Mouse (Mus musculus) cerebellum, adult 2 months (tissue): ENCODE results near the gene 5730522E02Rik. TPM values are rescaled to one million over a fixed set of nuclear protein-coding genes. Genes with fewer than 3 reads are reported as not detected.

ENCODE experiments used
- DNase-seq, 2 experiments: peaks; one replicate each; pipeline ENCODE4 v3.0.0; 2021
- H3K27ac ChIP-seq: fragments of 200-500 bp; 2 replicates; pipeline ENCODE4 v1.5.1; 2012; ENCODE audit warnings: low read length, control low read depth, inconsistent platforms; ENCODE audit not compliant: insufficient read depth
- H3K27me3 ChIP-seq: fragments of 200-500 bp; 2 replicates; pipeline ENCODE4 v1.6.1; 2012; ENCODE audit warnings: inconsistent platforms, mild to moderate bottlenecking, low read length, moderate library complexity; ENCODE audit not compliant: control insufficient read depth, insufficient read depth
- H3K4me1 ChIP-seq: fragments of 200-500 bp; 2 replicates; pipeline ENCODE4 v1.6.1; 2011; ENCODE audit warnings: low read length; ENCODE audit not compliant: control insufficient read depth, insufficient read depth
- H3K4me3 ChIP-seq: fragments of 200-500 bp; replicated peaks from 2 replicates; pipeline ENCODE3; 2011; ENCODE audit warnings: mild to moderate bottlenecking, low read depth, low read length, control low read depth; ENCODE audit not compliant: insufficient read depth
- CTCF ChIP-seq: fragments of 200-500 bp; IDR thresholded peaks from 2 replicates; pipeline ENCODE4 v1.5.1; 2011; ENCODE audit warnings: low read depth, mild to moderate bottlenecking, control low read depth, low read length, moderate library complexity, borderline replicate concordance; ENCODE audit not compliant: insufficient read depth
- POLR2A ChIP-seq: fragments of 200-500 bp; IDR thresholded peaks from 2 replicates; pipeline ENCODE4 v1.6.1; 2011; ENCODE audit warnings: low read length, control low read depth, borderline replicate concordance; ENCODE audit not compliant: insufficient read depth
- WGBS: fragments of 180-500 bp; shearing (Covaris S2); methylation state at CpG from one replicate; pipeline ENCODE4 v1.1.7; 2018; 5-methylcytosine and 5-hydroxymethylcytosine counted together
- polyA plus RNA-seq: library from polyadenylated mRNA; depleted of rRNA; stranded (reverse); fragments of >200 nt; gene quantifications from 2 replicates; pipeline ENCODE4 v1.2.3, GENCODE M21; 2012

5730522E02Rik gene
- polyA plus RNA-seq, 1 experiment, result 1.4 TPM

DNA sequence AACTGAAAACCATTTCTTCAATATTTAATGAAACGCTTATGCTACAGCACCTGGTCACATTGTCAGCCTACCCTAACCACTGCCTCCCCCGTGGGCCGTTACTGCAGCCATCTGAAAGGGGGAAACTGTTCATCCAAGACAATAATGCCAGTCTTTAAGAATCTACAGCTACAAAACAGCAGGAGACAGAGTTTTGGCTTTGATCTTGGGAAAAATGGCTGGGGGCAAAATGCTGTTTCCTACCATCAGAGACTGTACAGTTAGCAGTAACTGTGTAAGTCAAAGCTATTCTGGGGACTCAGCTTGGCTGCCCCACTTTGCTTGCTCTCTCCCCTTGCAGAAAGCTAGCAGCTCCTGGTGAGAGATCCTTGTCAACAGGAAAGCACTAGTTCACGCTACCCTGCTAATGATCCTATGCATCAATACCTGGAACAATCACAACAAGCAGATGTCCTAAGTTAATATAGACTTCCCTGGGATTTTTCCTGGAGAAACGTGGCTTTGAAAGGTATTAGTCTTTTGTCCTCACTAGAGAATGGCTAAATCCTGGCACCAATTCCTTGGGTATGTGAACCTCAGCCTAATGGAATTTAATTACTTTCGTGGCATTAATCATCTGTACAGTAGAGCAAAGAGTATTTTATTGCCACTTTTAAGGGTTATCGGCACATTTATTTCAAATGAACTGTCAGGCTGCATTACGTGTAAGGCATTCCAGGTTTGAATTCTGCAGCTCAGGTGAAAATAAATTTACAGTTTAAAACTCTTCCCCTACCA is 89.6 kb downstream of the 5730522E02Rik start:
- TF ChIP-seq CTCF (no peak), POLR2A (no peak)
- Histone ChIP-seq H3K4me1 (no peaks in the 10 kb centered on the region), H3K27ac (no peak overlapping the region), H3K4me3 (no peak overlapping the region), H3K27me3 (no peaks in the 10 kb centered on the region)
- 62% methylated on average over 8 of the region's 8 CpGs for WGBS
- no peak for DNase-seq

DNA sequence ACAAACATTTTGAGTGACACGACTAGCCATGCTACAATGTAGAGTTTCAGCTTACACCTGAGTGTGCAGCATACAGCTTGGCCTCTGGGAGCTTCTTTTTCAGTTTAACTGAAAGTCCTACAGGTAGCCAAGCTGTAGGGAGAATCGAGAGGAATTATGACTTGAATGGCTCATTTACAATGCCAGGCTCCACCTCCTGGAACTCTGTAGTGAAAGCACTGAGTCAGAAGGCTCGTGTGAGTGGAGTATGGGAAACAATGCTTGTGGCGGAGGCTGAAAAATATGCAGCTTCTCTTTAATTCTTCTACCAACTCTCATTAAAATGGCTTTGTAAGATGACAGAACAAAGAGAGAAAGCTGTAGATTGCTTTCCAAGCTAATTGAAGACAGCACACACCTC is 92.9 kb downstream of the 5730522E02Rik start:
- 54% methylated on average over 4 of the region's 4 CpGs for WGBS
- H3K27ac ChIP-seq, result no peak overlapping the region
- no peak for DNase-seq

DNA sequence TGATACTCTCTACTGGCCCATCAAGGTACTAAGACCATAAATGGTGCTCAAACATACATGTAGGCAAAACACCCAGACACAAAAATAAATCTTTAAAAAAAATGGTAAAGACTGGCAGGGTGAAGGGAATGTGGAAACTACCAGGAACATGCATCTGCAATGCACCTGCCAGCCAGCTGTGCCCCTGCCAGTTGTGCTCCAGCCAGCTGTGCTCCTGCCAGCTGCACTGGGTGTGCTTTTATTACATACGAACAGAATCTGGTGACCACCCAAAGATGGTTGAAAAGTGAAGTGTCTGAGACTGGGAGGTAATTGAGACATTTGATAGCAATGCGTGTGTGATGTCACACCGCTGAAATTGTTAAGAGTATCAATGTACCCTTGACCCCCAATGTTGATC is 98.4 kb downstream of the 5730522E02Rik start:
- Histone ChIP-seq H3K27me3 (no peaks in the 10 kb centered on the region), H3K27ac (no peak overlapping the region), H3K4me1 (no peaks in the 10 kb centered on the region), H3K4me3 (no peak overlapping the region)
- TF ChIP-seq CTCF (no peak), POLR2A (no peak)
- no peak for DNase-seq
- 77% methylated on average over 3 of the region's 3 CpGs for WGBS

More for the DNA sequence above, 92.9 kb downstream of the 5730522E02Rik start:
- Histone ChIP-seq H3K4me1 (no peaks in the 10 kb centered on the region), H3K4me3 (no peak overlapping the region), H3K27me3 (no peaks in the 10 kb centered on the region)
- TF ChIP-seq CTCF, result no peak
- TF ChIP-seq POLR2A, result no peak

DNA sequence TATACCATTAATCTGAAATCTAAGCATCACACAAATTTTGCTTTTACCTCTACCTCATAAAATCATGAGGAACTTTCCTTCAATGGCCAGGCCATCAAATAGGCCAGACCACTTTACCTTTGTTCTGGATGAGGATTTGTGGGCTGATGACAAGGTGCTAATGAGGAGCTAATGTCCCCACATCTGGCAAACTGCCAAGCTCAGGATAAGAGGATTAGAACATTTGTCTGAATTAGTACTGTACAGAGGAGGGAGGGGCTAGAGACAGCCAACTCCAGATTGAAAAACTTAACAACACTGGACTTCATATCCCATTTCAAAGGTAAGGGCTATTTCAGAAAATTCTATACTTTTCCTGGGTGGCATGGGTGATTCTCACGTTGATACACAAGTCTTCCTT is 101.9 kb downstream of the 5730522E02Rik start:
- 89% methylated on average over 1 of the region's 1 CpGs for WGBS
- TF ChIP-seq CTCF (no peak), POLR2A (no peak)
- DNase-seq, result no peak

DNA sequence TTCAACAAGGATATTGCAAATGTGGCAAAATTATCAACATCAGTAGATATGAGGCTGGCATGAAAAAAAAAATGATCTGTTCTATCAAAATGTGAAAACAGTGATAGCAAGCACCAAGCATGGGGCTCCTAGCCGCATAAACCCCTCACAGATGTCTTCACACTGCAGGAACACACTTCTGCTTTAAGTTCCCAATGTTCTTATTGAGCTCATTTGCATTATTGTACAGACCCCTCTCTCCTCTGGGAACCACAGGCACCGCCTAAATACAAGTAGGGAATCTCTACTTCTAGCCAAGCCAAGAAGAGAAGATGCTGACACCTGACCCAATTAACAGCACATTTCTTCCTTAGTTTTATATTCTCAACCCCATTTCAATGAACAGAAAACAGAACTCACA is 105.9 kb downstream of the 5730522E02Rik start:
- DNase-seq, result no peak
- 57% methylated on average over 2 of the region's 2 CpGs for WGBS
- H3K27me3 ChIP-seq, result no peaks in the 10 kb centered on the region

More for the DNA sequence above, 101.9 kb downstream of the 5730522E02Rik start:
- Histone ChIP-seq H3K4me1 (no peaks in the 10 kb centered on the region), H3K4me3 (no peak overlapping the region), H3K27ac (no peak overlapping the region), H3K27me3 (no peaks in the 10 kb centered on the region)

DNA sequence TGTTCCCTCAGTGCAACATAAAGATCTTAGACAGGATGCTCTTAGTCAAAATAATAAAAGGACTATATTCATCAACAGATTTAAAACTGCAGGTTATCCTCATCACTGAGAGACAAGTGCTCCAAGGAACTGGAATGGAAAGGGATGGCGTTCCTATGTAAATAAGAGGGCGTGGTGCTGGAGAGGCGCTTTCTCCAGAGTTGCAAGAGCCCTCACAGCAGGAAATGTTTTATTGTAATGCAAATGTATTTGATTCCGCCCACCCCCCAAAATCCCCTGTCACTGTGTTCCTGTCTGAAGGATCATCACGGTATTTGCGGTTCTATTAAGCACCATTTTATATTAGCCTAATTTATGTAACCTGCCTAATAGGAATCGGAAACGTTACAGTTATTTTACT is 106.9 kb downstream of the 5730522E02Rik start:
- WGBS, result 24% methylated on average over 8 of the region's 8 CpGs
- TF ChIP-seq POLR2A (no peak), CTCF (no peak)
- no peak overlapping the region for H3K4me3 ChIP-seq
- no peaks in the 10 kb centered on the region for H3K27me3 ChIP-seq
- no peaks in the 10 kb centered on the region for H3K4me1 ChIP-seq
- DNase-seq, result no peak
- H3K27ac ChIP-seq, result no peak overlapping the region

More for the DNA sequence above, 105.9 kb downstream of the 5730522E02Rik start:
- no peak overlapping the region for H3K4me3 ChIP-seq
- H3K27ac ChIP-seq, result no peak overlapping the region
- H3K4me1 ChIP-seq, result no peaks in the 10 kb centered on the region
- no peak for TF ChIP-seq CTCF
- TF ChIP-seq POLR2A, result no peak

DNA sequence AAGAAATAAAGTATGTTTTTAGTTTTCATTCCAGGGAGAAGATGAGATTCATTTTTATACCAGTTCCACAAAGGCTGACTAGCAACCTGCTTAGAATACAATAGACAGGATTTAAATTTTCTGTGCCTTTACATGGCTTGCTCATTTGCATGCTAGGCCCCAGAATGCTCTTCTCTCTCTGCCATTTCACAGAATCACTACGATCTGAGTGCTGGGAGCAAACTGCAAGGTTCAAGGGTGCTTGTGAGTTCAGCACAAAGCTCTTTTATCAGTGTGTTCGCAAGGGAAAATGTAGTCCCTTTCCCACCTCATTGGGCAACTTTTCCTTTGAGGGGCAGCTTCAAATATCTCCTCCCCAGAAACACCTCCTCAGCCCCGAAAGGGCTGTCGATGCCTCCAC is 107.7 kb downstream of the 5730522E02Rik start:
- H3K27me3 ChIP-seq, result no peaks in the 10 kb centered on the region
- H3K4me3 ChIP-seq, result no peak overlapping the region
- H3K27ac ChIP-seq, result no peak overlapping the region
- no peak for DNase-seq
- WGBS, result 63% methylated on average over 4 of the region's 4 CpGs
- TF ChIP-seq CTCF (no peak), POLR2A (no peak)
- H3K4me1 ChIP-seq, result no peaks in the 10 kb centered on the region

DNA sequence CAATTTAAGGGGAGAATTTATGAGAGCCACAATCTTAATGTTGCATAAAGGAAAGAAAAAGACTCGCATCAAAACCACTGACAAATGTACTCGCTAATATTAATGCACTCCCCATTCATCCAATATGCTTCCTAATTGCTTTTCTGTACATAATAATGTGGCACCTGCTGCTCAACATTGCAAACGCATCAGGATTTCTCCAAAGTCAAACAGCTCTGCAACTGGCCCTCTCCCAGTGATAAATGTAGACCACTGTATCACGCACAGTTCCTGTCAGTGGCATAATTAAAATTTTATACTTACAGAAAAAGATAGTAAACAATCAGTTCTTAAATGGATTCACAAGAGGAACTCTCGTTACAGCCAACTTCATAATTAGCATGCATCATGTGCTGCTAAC is 110.5 kb downstream of the 5730522E02Rik start:
- H3K27ac ChIP-seq, result no peak overlapping the region

More for the DNA sequence above, 110.5 kb downstream of the 5730522E02Rik start:
- 34% methylated on average over 5 of the region's 5 CpGs for WGBS
- DNase-seq, result no peak
- no peaks in the 10 kb centered on the region for H3K27me3 ChIP-seq
- no peak overlapping the region for H3K4me3 ChIP-seq
- H3K4me1 ChIP-seq, result no peaks in the 10 kb centered on the region
- no peak for TF ChIP-seq POLR2A
- TF ChIP-seq CTCF, result no peak
